Mouse (Mus musculus) brown adipose tissue, adult 24 weeks (tissue): ENCODE results near the gene Snip1. TPM values are rescaled to one million over a fixed set of nuclear protein-coding genes. Genes with fewer than 3 reads are reported as not detected.

Experiments used
- H3K27ac ChIP-seq: fragments of 200-500 bp; replicated peaks from 2 replicates; pipeline ENCODE4 v1.5.1; 2012; ENCODE audit warnings: low read depth, mild to moderate bottlenecking, low read length
- H3K4me1 ChIP-seq: fragments of 200-500 bp; 2 replicates; pipeline ENCODE4 v1.6.1; 2012; ENCODE audit warnings: low read length, mixed read lengths; ENCODE audit not compliant: control insufficient read depth, insufficient read depth, insufficient read length
- H3K4me3 ChIP-seq: fragments of 200-500 bp; 2 replicates; pipeline ENCODE4 v1.5.1; 2012; ENCODE audit warnings: low read depth, mild to moderate bottlenecking, low read length, moderate library complexity; ENCODE audit not compliant: insufficient read depth
- polyA plus RNA-seq: library from polyadenylated mRNA; stranded (reverse); fragments of >200 nt; gene quantifications from 2 replicates; pipeline ENCODE4 v1.2.4, GENCODE M21; 2012; ENCODE audit not compliant: missing spikeins, insufficient read depth, insufficient read length

Snip1 gene
- polyA plus RNA-seq, 1 experiment, result 8.0 TPM

DNA sequence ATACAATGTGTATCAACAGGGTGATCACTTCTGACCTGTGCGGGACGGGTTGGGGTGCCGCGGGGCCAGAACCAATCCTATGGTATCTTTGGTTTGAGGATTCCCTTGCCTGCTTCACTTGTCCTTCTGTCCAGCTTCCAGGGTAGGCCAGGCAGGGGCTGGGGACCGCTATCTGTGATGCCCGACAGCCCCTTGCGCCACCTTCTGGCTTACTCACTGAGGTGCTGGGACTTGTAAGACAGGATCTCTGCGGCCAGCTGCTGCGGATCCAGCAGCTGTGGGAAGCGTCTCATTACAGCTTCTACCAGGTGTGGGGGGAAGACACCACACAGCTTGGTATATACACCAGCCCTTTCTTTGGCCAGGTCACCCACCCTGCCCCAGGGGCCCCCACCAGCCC lies 52.6 kb downstream of the Snip1 start:
- Histone ChIP-seq H3K4me1 (peaks cover 46% of the 10 kb centered on the region), H3K27ac (no peak overlapping the region), H3K4me3 (no peak overlapping the region)

GRCm38 (mm10) chr4:125119721-125120120 lies 53.2 kb downstream of the Snip1 start:
- Histone ChIP-seq H3K27ac (0 out of 2 replicates have a peak overlapping the region, but pooled peaks have one; percentile 72), H3K4me3 (no peak overlapping the region), H3K4me1 (peaks cover 53% of the 10 kb centered on the region)

DNA sequence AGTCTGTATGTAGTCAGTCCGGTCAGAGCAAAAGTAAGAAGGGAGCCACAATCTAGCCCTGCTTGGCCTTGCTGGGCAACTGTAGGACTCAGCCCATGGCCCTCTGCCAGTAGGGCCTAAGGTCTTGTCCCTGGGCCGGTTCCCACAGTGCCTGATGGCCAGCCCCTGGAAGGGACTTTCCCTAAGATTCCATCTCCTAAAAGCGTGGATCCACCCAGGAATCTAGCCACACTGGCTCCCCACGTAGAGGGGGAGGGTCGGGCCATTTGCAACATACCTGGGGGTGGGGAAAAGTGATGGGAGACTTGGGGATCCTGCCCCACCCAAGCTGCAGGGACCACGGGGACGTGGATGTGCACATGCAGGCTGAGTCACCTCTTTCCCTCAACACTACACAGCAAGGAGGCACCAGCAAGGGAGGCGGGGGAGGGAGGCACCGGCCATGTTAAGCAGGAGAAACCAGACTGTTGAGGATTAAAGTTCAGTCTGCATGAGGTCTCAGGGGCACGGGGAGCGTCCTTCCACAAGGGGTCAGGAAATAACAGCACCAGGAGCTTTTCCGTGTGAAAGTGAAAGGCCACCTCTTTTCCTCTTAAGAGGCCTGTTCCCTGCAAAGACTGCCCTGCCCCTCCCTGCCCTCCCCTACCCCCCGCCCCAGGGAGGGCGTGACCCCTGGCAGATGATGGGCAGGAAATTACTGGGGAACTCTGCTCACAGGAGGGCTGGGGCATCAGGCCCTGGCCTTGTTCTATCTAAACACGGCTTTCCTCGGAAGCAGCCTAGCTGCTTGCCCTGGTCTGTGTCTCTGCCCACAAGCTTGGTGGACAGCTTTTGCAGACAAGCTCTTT lies 56.2 kb downstream of the Snip1 start:
- Histone ChIP-seq H3K27ac (peak overlapping the region; percentile 91), H3K4me3 (peak overlapping the region; percentile 41), H3K4me1 (peaks cover 49% of the 10 kb centered on the region)

GRCm38 (mm10) chr4:125123279-125123671 lies 56.8 kb downstream of the Snip1 start:
- Histone ChIP-seq H3K27ac (peak overlapping the region; percentile 58), H3K4me3 (peak overlapping the region; percentile 21; the same call in 1 of the 2 replicates), H3K4me1 (peaks cover 47% of the 10 kb centered on the region)

Other genes with a start within 250 kb of the Snip1 start
- gene Yrdc, start 216.0 kb upstream of the Snip1 start, polyA plus RNA-seq, result 15.8 and 17.4 TPM in 2 replicates
- 37.8 and 44.1 TPM in 2 replicates for gene 1110065P20Rik, start 215.5 kb upstream of the Snip1 start, polyA plus RNA-seq
- 0.42 TPM in 1 of 2 replicates, not detected in the other for gene Maneal, start 204.5 kb upstream of the Snip1 start, polyA plus RNA-seq
- gene Epha10, start 185.8 kb upstream of the Snip1 start, polyA plus RNA-seq, result not detected in 2 replicates
- gene 9930104L06Rik, start 129.6 kb upstream of the Snip1 start, polyA plus RNA-seq, result 3.9 and 7.2 TPM in 2 replicates
- gene Cdca8, start 127.4 kb upstream of the Snip1 start, polyA plus RNA-seq, result not detected in 2 replicates
- not detected in 2 replicates for gene Rspo1, start 80.2 kb upstream of the Snip1 start, polyA plus RNA-seq
- gene Gnl2, start 50.1 kb upstream of the Snip1 start, polyA plus RNA-seq, result 25.0 and 26.6 TPM in 2 replicates
- not detected in 2 replicates for gene Dnali1, start 969 bp upstream of the Snip1 start, polyA plus RNA-seq
- 15.2 and 16.5 TPM in 2 replicates for gene Meaf6, start 18.5 kb downstream of the Snip1 start, polyA plus RNA-seq
- 3.1 and 5.4 TPM in 2 replicates for gene Zc3h12a, start 61.2 kb downstream of the Snip1 start, polyA plus RNA-seq